Mouse (Mus musculus): Measurements from ENCODE around the gene Kmt2e. TPM values are rescaled to one million over a fixed set of nuclear protein-coding genes. Genes with fewer than 3 reads are reported as not detected.
A peak's percentile ranks its signal among the peaks of the same experiment; 100 is the strongest.

Gene Kmt2e
- polyA plus RNA-seq, 1 experiment from 2014 or later: 76.9 TPM

DNA sequence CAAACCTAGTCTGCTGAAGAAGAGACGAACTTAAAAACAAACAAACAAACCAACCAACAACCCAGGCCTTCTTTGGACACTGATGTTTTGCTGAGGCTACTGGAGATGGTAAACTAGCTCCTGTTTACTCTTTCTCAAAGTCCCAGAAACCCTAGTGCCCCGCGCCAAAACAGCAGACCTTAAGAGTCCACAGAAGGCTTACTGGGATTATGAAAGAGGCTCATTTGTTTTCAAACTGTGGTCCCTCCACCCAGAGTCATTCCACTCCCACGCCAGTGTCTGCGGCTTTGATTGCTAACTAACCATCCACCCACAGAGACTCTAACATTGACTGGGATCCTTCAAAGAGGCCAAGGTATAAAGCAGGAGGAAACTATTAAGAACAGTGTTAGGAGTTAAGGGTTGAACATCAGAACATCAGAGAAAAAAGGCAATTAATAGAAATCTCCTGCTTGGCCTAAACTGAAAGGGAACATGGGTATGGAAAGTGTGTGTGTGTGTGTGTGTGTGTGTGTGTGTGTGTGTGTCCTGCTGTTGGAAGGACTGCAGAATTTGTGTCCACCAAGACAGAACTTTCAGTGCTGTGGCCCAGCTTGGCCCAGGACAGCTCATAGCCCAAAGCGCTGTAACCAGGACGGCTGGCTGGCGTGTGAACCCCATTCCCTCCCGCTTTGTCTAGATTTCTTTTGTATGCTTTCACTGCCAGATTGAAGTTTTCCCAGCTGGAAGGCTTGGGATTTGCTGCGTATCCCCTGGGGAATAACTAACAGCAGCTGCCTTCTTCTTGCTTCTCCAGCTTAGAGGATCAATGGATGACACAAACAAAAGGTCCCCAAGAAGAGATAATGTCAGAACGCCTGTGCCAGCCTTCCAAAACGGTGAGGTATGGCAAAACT lies 20.4 kb upstream of the Kmt2e start:
- H3K4me1 ChIP-seq (ENCODE audit: control insufficient read depth, insufficient read depth, low read length): peaks cover 66% of the 10 kb centered on the region
- H3K36me3 ChIP-seq (ENCODE audit: control insufficient read depth, insufficient read depth): peaks cover 3% of the 10 kb centered on the region
- H3K27ac ChIP-seq (ENCODE audit: low read length): peak overlapping the region; percentile 37
- no peak overlapping the region for H3K4me3 ChIP-seq (ENCODE audit: low read length)
- H3K9ac ChIP-seq (ENCODE audit: low read length): no peak overlapping the region
- no peak overlapping the region for H3K4me2 ChIP-seq (ENCODE audit: low read depth, low read length)
- WGBS: 53% methylated on average over 12 of the region's 12 CpGs
- H3K27me3 ChIP-seq (ENCODE audit: control insufficient read depth, insufficient read depth, low read length): no peaks in the 10 kb centered on the region
- ATAC-seq (replicated peaks; ENCODE audit: extremely low read depth, insufficient read depth, low FRiP score): no peak
- no peaks in the 10 kb centered on the region for H3K9me3 ChIP-seq (replicated peaks; ENCODE audit: control insufficient read depth, low read length)

DNA sequence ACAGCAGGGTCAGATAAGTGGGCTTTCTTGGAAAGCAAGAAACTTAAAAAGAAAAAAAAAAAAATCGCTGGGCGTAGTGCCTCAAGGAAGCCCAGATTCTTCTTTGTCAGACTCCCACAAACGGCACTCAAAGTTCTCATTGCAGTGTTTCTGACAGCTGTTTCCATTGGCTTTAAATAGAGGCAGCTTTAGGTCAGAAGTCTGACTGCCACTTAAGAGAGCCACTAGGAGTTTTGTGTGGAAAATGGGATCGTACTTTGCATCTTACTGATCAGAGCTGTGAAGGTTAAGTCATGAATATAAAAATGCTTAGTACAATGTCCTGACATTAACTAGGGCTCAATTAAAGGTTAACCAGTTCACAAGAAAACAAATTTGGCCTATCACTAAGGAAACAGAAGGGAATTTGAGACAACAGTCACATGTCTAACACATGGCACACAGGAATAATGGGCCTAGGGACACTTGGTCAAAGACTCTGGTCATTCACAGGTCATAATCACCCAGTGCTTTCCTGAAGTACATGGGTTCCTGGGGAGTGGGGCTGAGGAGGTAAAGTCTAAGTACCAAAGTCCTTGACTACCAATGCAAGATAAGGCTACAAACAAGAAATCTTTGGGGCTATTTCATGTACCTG lies 19.6 kb upstream of the Kmt2e start:
- Histone ChIP-seq H3K4me3 (ENCODE audit: low read length) (no peak overlapping the region), H3K4me1 (ENCODE audit: control insufficient read depth, insufficient read depth, low read length) (peaks cover 73% of the 10 kb centered on the region), H3K9me3 (replicated peaks; ENCODE audit: control insufficient read depth, low read length) (no peaks in the 10 kb centered on the region), H3K27ac (ENCODE audit: low read length) (peak overlapping the region; percentile 37), H3K9ac (ENCODE audit: low read length) (no peak overlapping the region), H3K36me3 (ENCODE audit: control insufficient read depth, insufficient read depth) (peaks cover 3% of the 10 kb centered on the region), H3K4me2 (ENCODE audit: low read depth, low read length) (no peak overlapping the region), H3K27me3 (ENCODE audit: control insufficient read depth, insufficient read depth, low read length) (no peaks in the 10 kb centered on the region)
- no peak for ATAC-seq (replicated peaks; ENCODE audit: extremely low read depth, insufficient read depth, low FRiP score)
- WGBS: 40% methylated on average over 4 of the region's 4 CpGs

DNA sequence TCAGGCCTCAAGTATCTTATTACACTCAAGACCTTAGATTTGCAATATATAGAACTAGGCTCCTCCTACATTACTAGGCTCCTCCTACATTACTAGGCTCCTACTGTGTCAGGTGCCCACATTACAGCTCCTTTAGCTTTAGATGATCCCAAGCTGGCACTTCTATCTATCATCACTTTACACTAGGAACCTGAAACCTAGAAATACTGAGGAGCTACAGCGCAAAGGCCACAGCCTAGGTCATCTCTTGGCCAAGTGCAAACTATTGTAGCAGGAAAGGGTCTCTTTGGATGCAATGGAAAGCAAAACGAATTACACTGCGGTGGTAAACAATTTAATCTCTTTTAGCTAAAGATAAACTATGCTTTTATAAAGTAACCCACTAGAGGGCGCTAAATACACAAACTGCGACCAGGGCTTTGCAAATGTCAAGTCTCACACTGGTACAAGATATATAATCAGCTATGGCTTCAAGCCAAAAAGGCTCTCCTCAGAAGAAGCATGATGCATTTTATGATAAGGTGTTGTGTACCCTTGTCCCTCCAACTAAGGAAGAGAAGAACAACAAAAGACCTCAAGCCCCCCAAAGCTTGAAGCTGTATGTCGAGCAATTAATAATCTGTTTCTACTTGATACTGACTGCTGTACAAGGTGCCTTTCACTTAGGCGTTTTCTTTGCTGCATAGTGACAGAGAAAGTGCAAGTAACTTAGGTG lies 18.5 kb upstream of the Kmt2e start:
- Histone ChIP-seq H3K27me3 (ENCODE audit: control insufficient read depth, insufficient read depth, low read length) (no peaks in the 10 kb centered on the region), H3K27ac (ENCODE audit: low read length) (peak overlapping the region; percentile 63), H3K36me3 (ENCODE audit: control insufficient read depth, insufficient read depth) (peaks cover under 1% of the 10 kb centered on the region), H3K9me3 (replicated peaks; ENCODE audit: control insufficient read depth, low read length) (no peaks in the 10 kb centered on the region), H3K4me1 (ENCODE audit: control insufficient read depth, insufficient read depth, low read length) (peaks cover 78% of the 10 kb centered on the region), H3K9ac (ENCODE audit: low read length) (peak overlapping the region; percentile 9; the same call in 1 of the 2 replicates), H3K4me2 (ENCODE audit: low read depth, low read length) (peak overlapping the region; percentile 11; the same call in 1 of the 2 replicates), H3K4me3 (ENCODE audit: low read length) (no peak overlapping the region)
- whole genome bisulfite sequencing: 9% methylated on average over 7 of the region's 7 CpGs
- ATAC-seq (replicated peaks; ENCODE audit: extremely low read depth, insufficient read depth, low FRiP score): no peak

DNA sequence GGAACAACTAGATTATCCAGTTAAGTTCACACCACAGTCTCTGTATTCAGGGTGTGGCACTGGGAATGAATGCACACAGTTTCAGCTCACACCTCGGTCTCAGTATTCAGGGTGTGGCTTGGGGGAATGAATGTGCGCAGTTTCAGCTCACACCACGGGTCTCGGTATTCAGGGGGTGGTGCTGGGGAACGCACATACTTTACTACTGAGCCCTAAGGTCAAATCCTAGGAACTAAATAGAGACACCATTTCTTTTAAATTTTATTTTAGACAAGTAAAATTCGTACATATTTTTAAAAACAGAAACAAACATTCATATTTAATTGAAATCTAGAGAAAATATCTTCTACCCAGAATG lies 18.0 kb upstream of the Kmt2e start:
- 40% methylated on average over 6 of the region's 6 CpGs for WGBS
- H3K9ac ChIP-seq (ENCODE audit: low read length): no peak overlapping the region
- no peak overlapping the region for H3K4me3 ChIP-seq (ENCODE audit: low read length)
- H3K36me3 ChIP-seq (ENCODE audit: control insufficient read depth, insufficient read depth): no peaks in the 10 kb centered on the region; the same call in none of the 2 replicates
- ATAC-seq (replicated peaks; ENCODE audit: extremely low read depth, insufficient read depth, low FRiP score): no peak
- no peaks in the 10 kb centered on the region for H3K9me3 ChIP-seq (replicated peaks; ENCODE audit: control insufficient read depth, low read length)
- peak overlapping the region; percentile 4; the same call in 1 of the 2 replicates for H3K4me2 ChIP-seq (ENCODE audit: low read depth, low read length)
- H3K27me3 ChIP-seq (ENCODE audit: control insufficient read depth, insufficient read depth, low read length): no peaks in the 10 kb centered on the region
- peaks cover 75% of the 10 kb centered on the region for H3K4me1 ChIP-seq (ENCODE audit: control insufficient read depth, insufficient read depth, low read length)
- peak overlapping the region; percentile 63 for H3K27ac ChIP-seq (ENCODE audit: low read length)

DNA sequence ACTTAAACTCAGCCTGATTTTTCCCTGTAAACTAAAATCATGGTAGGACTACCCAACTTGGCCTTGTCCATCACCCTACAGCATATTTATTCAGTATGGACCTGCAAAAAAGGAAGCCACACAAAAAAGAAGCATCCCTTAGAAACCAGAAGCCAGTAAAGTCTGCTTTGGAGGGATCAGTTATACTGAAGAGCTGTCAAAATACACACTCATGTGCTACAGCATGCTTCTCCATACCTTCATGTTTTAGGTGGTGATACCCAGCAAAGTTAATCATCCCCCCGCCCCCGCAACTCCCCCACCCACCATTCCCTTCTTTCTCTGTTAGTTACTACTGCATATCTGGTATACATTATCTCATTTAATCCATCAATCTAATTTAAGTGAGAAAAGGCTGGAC lies 16.5 kb upstream of the Kmt2e start:
- H3K9me3 ChIP-seq (replicated peaks; ENCODE audit: control insufficient read depth, low read length): no peaks in the 10 kb centered on the region
- WGBS: 47% methylated on average over 2 of the region's 2 CpGs
- H3K4me3 ChIP-seq (ENCODE audit: low read length): peak overlapping the region; percentile 79
- peak overlapping the region; percentile 98 for H3K27ac ChIP-seq (ENCODE audit: low read length)
- no peak for ATAC-seq (replicated peaks; ENCODE audit: extremely low read depth, insufficient read depth, low FRiP score)
- peak overlapping the region; percentile 92 for H3K4me2 ChIP-seq (ENCODE audit: low read depth, low read length)
- no peaks in the 10 kb centered on the region; the same call in 1 of the 2 replicates for H3K36me3 ChIP-seq (ENCODE audit: control insufficient read depth, insufficient read depth)
- peak overlapping the region; percentile 89 for H3K9ac ChIP-seq (ENCODE audit: low read length)
- peaks cover 68% of the 10 kb centered on the region for H3K4me1 ChIP-seq (ENCODE audit: control insufficient read depth, insufficient read depth, low read length)
- H3K27me3 ChIP-seq (ENCODE audit: control insufficient read depth, insufficient read depth, low read length): no peaks in the 10 kb centered on the region

DNA sequence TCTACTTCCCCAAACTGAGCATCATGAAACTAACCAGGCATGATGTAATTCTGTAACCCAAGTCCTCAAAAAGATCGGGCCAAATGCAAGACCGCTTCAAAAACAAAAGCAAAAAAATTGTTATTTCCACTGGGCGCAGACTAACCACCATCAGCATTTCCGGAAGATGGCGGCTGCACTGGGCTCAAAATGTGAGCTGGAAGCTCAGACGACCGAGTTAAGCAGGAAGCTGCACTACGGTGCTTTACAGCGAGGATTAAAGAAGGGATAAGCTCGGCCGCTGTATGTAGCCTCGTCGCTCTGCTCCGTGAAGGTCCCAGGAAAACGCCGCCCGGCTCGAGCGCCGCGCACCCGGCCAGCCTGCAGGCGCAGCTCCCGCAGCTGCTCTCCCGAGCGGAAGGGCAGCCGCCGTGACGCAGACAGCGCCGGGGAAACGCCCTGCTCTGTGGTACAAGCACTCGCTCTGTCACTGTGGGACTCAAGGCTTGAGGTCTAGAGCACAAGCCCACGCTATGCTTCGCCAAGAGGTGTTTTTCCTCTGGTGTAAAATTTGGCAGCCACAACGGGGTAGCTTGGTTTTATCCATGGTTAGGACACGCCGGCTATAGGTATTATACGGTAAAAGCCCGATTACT lies 16.0 kb upstream of the Kmt2e start:
- peaks cover 63% of the 10 kb centered on the region for H3K4me1 ChIP-seq (ENCODE audit: control insufficient read depth, insufficient read depth, low read length)
- H3K27ac ChIP-seq (ENCODE audit: low read length): peak overlapping the region; percentile 98
- no peaks in the 10 kb centered on the region for H3K9me3 ChIP-seq (replicated peaks; ENCODE audit: control insufficient read depth, low read length)
- peak; percentile 85 for ATAC-seq (replicated peaks; ENCODE audit: extremely low read depth, insufficient read depth, low FRiP score)
- under 1% methylated on average over 40 of the region's 40 CpGs for WGBS
- peak overlapping the region; percentile 89 for H3K9ac ChIP-seq (ENCODE audit: low read length)
- H3K4me3 ChIP-seq (ENCODE audit: low read length): peak overlapping the region; percentile 79
- no peaks in the 10 kb centered on the region for H3K27me3 ChIP-seq (ENCODE audit: control insufficient read depth, insufficient read depth, low read length)
- H3K36me3 ChIP-seq (ENCODE audit: control insufficient read depth, insufficient read depth): peaks cover 4% of the 10 kb centered on the region
- H3K4me2 ChIP-seq (ENCODE audit: low read depth, low read length): peak overlapping the region; percentile 92

DNA sequence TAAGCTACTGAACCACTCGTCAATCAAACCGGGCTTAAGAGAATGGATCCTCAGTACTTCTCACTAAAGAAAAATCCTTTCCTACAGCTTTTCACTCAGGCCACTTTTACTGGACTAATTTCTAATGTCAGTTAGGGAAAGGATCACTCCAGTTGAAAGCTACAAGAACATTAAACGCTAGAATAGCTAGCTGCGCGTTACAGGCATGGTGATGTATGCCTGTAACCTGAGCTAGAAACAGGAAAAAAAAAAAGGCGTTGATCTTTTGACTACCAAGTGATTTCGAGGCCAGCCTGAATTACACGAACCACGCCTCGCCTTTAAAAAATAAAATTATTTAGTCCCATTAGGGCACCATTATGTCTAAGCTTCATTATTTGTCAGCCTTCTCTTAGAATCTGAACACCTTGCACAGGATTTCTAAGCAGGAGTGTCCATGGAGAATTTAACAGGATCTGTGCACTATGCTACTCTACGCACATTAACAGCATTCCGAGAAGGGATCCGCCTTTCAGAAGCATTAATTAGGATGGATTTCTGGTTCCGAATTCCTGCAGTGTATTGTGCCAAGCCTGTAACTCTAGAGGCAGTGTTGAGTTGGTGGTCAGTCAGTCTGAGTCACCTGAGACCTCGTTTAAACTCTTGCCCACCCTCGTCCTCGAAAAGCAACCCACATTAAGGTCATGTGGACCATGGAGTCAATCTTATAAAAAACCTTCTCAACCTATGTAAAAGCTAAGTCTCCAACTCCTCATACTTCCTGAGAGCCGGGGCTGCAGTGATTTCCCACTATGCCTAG lies 15.2 kb upstream of the Kmt2e start:
- H3K27ac ChIP-seq (ENCODE audit: low read length): peak overlapping the region; percentile 98
- peaks cover 58% of the 10 kb centered on the region for H3K4me1 ChIP-seq (ENCODE audit: control insufficient read depth, insufficient read depth, low read length)
- H3K27me3 ChIP-seq (ENCODE audit: control insufficient read depth, insufficient read depth, low read length): no peaks in the 10 kb centered on the region
- peak overlapping the region; percentile 92 for H3K4me2 ChIP-seq (ENCODE audit: low read depth, low read length)
- ATAC-seq (replicated peaks; ENCODE audit: extremely low read depth, insufficient read depth, low FRiP score): no peak
- H3K4me3 ChIP-seq (ENCODE audit: low read length): peak overlapping the region; percentile 79
- peaks cover 7% of the 10 kb centered on the region for H3K36me3 ChIP-seq (ENCODE audit: control insufficient read depth, insufficient read depth)
- peak overlapping the region; percentile 89 for H3K9ac ChIP-seq (ENCODE audit: low read length)
- H3K9me3 ChIP-seq (replicated peaks; ENCODE audit: control insufficient read depth, low read length): no peaks in the 10 kb centered on the region
- 4% methylated on average over 18 of the region's 18 CpGs for WGBS

DNA sequence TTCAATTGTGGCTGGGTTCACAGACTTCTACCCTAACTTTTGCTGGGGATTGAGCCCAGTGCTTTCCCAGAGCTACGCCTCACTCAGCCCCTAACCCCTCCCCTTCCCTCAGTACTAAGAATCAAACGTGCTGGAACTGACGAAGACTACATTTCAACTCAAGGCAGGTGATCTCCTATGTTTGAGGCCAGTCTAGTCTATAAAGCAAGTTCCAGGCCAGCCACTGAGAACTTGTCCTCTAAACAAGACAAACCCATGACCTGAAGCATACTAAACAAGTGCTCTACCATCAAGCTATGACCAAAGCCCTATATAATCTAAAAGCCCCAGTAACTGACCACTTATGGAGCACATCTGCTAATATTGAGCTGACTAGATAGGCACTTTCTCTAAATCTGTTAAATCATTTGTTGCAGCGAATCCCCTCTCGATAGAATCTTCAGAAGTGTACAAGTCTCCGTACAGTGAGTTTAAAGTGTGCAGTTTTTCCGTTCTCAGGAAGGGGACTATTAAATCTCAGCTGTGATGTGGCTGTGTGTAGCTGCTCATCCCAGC lies 14.5 kb upstream of the Kmt2e start:
- WGBS: 36% methylated on average over 7 of the region's 7 CpGs
- no peaks in the 10 kb centered on the region for H3K27me3 ChIP-seq (ENCODE audit: control insufficient read depth, insufficient read depth, low read length)
- H3K9me3 ChIP-seq (replicated peaks; ENCODE audit: control insufficient read depth, low read length): no peaks in the 10 kb centered on the region
- H3K27ac ChIP-seq (ENCODE audit: low read length): peak overlapping the region; percentile 98
- no peak for ATAC-seq (replicated peaks; ENCODE audit: extremely low read depth, insufficient read depth, low FRiP score)
- peaks cover 52% of the 10 kb centered on the region for H3K4me1 ChIP-seq (ENCODE audit: control insufficient read depth, insufficient read depth, low read length)
- peaks cover 13% of the 10 kb centered on the region for H3K36me3 ChIP-seq (ENCODE audit: control insufficient read depth, insufficient read depth)
- peak overlapping the region; percentile 24 for H3K9ac ChIP-seq (ENCODE audit: low read length)
- peak overlapping the region; percentile 92 for H3K4me2 ChIP-seq (ENCODE audit: low read depth, low read length)
- no peak overlapping the region for H3K4me3 ChIP-seq (ENCODE audit: low read length)

Data from heart, embryonic 16.5 days (tissue).